Mouse (Mus musculus): ENCODE results near the gene Ermap.
A peak's percentile ranks its signal among the peaks of the same experiment; 100 is the strongest.

Gene Ermap

GRCm38 (mm10) chr4:119189864-119190263 lies at the start of gene Ermap:
Gene Ermap (minus strand): TSS chr4:119190011.
- DNase-seq (ENCODE audit: low read depth in 1 of 2, low spot score in 2 of 2), result no peak

- DNase-seq (ENCODE audit: low read depth in 1 of 2, low spot score in 2 of 2), result peak; percentile 22 to 40
Observed at GRCm38 (mm10) chr4:119239181-119239682, 49.4 kb upstream of the Ermap start.

DNA sequence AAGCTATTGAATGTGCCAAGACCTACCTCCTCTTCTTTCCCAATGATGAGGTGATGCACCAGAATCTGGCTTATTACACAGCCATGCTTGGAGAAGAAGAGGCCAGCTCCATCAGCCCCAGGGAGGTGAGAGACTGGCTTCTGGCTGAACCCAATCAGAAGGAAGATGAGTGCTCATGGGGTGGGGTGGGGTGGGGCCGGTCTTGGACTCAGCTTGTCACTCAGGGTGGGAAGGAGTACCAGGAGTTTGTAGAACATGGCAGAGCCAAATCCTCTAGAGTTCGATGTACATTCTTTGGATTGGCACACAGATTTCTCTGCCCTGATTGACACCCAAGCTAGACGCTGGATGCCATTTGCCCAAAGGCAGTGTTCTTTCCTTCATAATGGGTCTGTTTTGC lies 48.9 kb upstream of the Ermap start:
- no peak for DNase-seq (ENCODE audit: low read depth in 1 of 2, low spot score in 2 of 2)

- no peak for DNase-seq (ENCODE audit: low read depth in 1 of 2, low spot score in 2 of 2)
Observed at GRCm38 (mm10) chr4:119234348-119234747, 44.5 kb upstream of the Ermap start.

DNA sequence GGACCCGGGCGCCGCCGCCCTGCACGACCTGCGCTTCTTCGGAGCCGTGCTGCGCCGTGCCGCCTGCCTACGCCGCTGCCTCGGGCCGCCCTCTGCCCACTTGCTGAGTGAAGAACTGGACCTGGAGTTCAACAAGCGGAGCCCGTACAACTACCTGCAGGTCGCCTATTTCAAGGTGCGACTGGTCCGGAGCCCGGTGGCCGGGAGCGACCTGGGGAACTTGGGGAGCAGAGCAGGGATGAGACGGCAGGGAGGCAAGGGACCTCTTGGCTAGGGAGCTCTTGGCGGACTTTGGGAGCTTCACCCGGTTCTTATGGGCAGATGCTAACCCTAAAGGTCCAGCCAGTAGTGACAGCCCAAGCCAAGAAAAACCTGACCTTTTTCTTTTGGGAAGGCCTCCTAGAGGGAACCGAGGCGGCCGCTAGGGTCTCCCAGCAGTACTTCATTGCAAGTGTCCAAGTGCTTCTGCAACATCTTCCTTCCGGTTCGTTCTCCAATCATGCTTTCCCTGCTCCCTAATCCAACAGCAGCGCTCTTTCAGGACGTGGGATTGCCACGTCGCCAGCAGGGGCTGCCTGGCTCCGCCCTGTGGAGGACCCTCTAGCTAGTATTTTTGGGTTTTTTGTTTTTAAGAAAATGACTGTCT lies 43.6 kb upstream of the Ermap start:
- peak in 1 of 2 experiments; percentile 2 for DNase-seq (ENCODE audit: low read depth in 1 of 2, low spot score in 2 of 2)

DNA sequence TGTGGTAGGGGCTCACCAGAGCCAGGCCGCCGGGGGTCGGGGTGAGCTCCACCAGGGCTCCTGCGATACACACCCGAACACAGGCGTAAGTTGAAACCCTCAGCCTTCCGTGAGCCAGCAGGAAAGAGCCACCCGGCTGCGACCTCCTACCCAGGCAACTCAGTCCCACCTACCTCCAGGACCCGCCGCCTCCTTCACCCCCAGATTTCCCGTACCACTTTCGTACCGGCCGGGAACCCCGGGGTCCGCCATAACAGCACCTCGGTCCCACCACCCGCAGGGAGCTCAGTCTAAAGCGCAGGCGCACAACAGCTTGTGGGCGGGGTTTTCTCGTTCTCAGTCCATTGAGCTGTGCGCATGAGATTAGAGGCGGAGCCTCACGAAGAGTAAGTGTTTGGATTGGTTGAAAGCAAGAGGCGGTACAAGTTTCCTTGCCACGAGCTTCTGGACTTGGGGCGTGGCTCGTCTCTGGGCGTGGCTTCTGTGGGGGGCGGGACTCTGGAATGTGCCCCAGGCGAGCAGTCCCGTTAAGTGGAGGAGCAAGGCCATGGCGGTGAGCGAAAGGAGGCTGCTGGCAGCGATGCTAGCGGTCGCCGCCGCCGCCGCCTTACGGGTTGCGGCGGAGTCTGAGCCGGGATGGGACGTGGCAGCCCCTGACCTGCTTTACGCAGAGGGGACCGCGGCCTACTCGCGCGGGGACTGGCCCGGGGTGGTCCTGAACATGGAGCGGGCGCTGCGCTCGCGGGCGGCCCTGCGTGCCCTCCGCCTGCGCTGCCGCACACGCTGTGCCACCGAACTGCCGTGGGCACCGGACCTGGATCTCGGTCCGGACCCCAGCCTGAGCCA lies 42.8 kb upstream of the Ermap start, which contains the start of the genes AU022252 and P3h1:
Gene AU022252, minus strand, starts transcription at position 303 of the 846 bp plus-strand sequence.
Gene P3h1, plus strand, starts transcription at position 506 of the 846 bp plus-strand sequence.
- DNase-seq (ENCODE audit: low read depth in 1 of 2, low spot score in 2 of 2), result peak; percentile 97 to 98

- DNase-seq (ENCODE audit: low read depth in 1 of 2, low spot score in 2 of 2), result no peak
Observed at GRCm38 (mm10) chr4:119226751-119227150, 36.9 kb upstream of the Ermap start.

- no peak for DNase-seq (ENCODE audit: low read depth in 1 of 2, low spot score in 2 of 2)
Observed at GRCm38 (mm10) chr4:119225719-119226118, 35.9 kb upstream of the Ermap start.

DNA sequence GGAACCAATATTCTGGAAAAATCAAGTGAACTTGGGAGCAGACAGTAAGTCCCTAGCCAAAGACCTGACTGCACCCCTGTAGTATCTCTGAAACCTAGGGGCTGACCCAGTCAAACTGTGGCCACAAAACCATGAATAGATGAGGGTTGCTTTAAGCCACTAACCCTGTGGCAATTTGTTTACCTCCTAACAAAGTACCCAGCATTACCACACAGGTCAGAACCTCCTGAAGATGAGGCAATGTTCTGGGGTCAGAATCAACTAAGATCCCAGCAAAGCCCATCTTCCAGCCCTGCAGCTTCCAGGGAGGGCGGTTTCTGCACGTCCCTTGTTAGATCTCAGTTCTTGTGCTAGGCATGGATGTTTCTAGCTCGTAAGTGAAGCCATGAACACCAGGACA lies 34.7 kb upstream of the Ermap start:
- DNase-seq (ENCODE audit: low read depth in 1 of 2, low spot score in 2 of 2), result no peak

DNA sequence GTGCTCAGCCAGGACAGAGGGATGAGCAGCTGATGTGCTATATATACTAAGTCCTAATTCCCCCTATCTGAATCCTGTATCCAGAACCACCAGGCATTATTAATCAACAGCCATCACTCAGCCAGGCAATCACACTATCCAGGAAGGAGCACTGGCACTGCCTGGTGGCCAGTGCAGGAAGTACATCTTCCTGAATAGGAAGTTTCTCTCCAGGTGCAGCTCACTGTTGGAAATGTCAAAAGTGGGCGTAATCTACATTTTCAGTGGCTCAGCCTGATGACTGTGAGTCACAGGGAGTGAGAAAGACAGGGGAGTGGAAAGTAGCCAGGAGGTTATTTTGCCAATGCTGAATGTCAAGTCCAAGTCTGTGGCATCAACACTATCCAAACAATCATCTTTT lies 33.9 kb upstream of the Ermap start:
- DNase-seq (ENCODE audit: low read depth in 1 of 2, low spot score in 2 of 2), result no peak

- no peak for DNase-seq (ENCODE audit: low read depth in 1 of 2, low spot score in 2 of 2)
Observed at GRCm38 (mm10) chr4:119218169-119218568, 28.4 kb upstream of the Ermap start, which contains the start of gene Tmem269. Gene Tmem269 (minus strand): TSS chr4:119218217.

DNA sequence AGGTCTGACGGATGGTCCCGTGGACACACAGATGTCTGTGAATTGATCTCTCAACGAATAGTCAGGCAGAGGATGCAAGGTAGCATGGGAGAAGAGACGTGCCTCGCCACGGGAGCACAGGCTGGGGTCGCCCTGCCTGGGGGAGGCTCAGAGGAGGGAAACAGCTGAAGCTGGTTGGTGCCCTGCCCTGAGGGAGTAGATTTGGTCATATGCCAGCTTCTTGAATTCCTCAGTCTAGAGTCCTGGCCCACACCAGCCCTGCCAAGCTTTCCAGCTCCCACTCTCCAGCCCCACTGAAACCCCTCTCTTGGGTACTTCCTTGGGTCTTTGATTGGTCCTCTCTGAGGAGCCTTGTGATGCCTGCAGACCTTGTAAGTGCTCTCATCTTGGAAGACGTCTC lies 26.9 kb upstream of the Ermap start:
- DNase-seq (ENCODE audit: low read depth in 1 of 2, low spot score in 2 of 2), result no peak

DNA sequence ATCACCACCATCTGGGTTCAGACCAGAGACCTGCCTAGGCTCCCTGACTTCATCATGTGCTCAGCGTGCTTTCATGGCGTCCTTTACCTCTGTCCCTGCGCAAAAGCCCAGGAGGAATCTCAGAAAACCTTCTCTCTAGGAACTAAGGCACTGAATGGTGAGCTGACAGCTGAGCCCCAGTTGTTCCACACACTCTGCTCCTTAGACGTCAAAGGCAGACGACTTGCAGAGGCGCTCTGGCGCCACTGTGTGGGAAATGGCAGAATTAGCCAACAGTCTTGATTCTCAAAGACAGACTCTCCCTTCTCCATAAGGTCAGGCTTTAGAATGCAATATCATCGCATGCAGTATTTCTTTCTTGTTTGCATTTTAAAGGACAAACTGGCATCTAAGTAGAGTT lies 14.9 kb upstream of the Ermap start:
- DNase-seq (ENCODE audit: low read depth in 1 of 2, low spot score in 2 of 2), result no peak

DNA sequence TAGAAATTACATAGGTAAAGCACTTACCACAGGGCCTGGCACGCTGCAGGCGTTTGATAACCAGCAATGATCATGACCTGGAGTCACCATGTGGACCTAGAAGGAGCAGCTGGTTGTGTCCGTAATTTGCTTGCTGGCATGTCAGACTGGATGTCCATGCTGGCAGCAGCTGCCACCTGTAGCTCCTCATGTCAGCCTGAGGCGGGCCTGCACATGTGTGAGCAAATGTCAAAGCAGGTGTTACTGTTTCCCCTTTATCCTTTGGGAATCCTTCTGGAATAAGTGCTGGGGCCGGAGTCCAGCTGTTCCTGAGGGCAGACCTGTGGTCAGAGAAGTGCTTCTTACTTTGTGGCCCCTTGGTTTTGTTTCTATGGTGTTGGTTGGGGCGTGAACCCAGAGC lies 8.3 kb upstream of the Ermap start:
- DNase-seq (ENCODE audit: low read depth in 1 of 2, low spot score in 2 of 2), result no peak

- no peak for DNase-seq (ENCODE audit: low read depth in 1 of 2, low spot score in 2 of 2)
Observed at GRCm38 (mm10) chr4:119195582-119196320, 5.9 kb upstream of the Ermap start.

GRCm38 (mm10) chr4:119194909-119195581 lies 5.2 kb upstream of the Ermap start, which contains the start of gene Svbp:
Gene Svbp (plus strand): TSS chr4:119195306.
- peak; percentile 33 to 71 for DNase-seq (ENCODE audit: low read depth in 1 of 2, low spot score in 2 of 2)

DNA sequence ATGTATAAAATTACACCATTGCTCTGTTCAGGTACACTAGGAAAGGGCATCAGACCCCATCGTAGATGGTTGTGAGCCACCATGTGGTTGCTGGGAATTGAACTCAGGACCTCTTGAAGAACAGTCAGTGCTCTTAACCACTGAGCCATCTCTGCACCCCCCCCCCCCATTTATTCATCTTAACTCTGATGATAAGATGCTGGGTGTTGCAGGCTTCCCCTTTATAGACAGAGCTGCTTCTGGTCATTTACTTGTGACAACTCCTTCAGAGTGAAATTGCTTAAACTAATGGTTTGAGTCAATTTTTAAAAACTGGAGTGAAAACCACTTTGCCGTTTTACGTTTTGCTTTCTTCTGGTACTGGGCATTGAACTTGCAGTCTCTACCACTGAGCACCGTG lies 2.9 kb upstream of the Ermap start:
- no peak for DNase-seq (ENCODE audit: low read depth in 1 of 2, low spot score in 2 of 2)

- no peak for DNase-seq (ENCODE audit: low read depth in 1 of 2, low spot score in 2 of 2)
Observed at GRCm38 (mm10) chr4:119191273-119191672, 1.5 kb upstream of the Ermap start.

- no peak for DNase-seq (ENCODE audit: low read depth in 1 of 2, low spot score in 2 of 2)
Observed at GRCm38 (mm10) chr4:119190618-119191017, 807 bp upstream of the Ermap start.

DNA sequence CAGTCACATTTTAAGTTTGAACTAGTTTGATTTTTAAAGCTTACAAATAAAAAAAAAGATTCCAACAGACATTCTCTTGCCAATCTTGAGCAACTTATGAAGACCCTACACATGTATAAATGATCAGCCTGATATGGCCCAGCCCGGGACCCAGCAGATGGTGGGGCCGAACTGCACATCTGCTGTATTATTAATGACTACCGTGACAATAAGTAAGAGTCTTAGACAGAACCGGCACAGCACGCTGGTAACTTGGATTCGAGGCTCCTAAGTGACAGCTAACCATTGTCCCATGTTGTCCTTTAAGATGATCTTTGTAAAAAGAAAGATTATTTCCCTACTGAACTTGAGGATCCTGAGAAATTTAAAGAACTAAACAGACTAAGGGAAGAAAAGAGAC lies 419 bp downstream of the Ermap start:
- no peak for DNase-seq (ENCODE audit: low read depth in 1 of 2, low spot score in 2 of 2)

Data from monocyte, adult 2 months (primary cell).